Mouse (Mus musculus) CD4-positive, CD25-positive, alpha-beta regulatory T cell (primary cell): ENCODE measurements around the gene Xpo4. TPM values are rescaled to one million over a fixed set of nuclear protein-coding genes. Genes with fewer than 3 reads are reported as not detected.

Experiments
- polyA plus RNA-seq: library from polyadenylated mRNA; unstranded; fragments of 100-300 nt; shearing (Covaris generic); gene quantifications from one replicate; pipeline ENCODE4 v1.2.1, GENCODE M21; 2017

Gene Xpo4
- 42.9 TPM for polyA plus RNA-seq

GRCm38 (mm10) chr14:57664822-57665627 lies at the start of gene Xpo4:
TSS of gene Xpo4 (minus strand) at chr14:57665430.

GRCm38 (mm10) chr14:57571155-57572133 lies 93.8 kb downstream of the Xpo4 start, which contains the start of gene Eef1akmt1:
TSS of gene Eef1akmt1 (minus strand) at chr14:57571612.

Other genes starting within 250 kb of the Xpo4 start
- 2.1 TPM for gene Ift88, start 241.4 kb downstream of the Xpo4 start, polyA plus RNA-seq
- not detected for gene Il17d, start 140.7 kb downstream of the Xpo4 start, polyA plus RNA-seq
- gene Eef1akmt1, start 93.8 kb downstream of the Xpo4 start, polyA plus RNA-seq, result 141 TPM
- gene Gm49361, start 80.7 kb upstream of the Xpo4 start, polyA plus RNA-seq, result not detected
- 66.3 TPM for gene Lats2, start 93.0 kb upstream of the Xpo4 start, polyA plus RNA-seq
- gene Sap18, start 132.8 kb upstream of the Xpo4 start, polyA plus RNA-seq, result 210 TPM
- 1.2 TPM for gene Ska3, start 160.8 kb upstream of the Xpo4 start, polyA plus RNA-seq
- gene Mrpl57, start 160.8 kb upstream of the Xpo4 start, polyA plus RNA-seq, result 141 TPM
- 232 TPM for gene Zdhhc20, start 224.8 kb upstream of the Xpo4 start, polyA plus RNA-seq